Mouse (Mus musculus): ENCODE measurements around the gene Tmprss7.

The Tmprss7 gene

GRCm38 (mm10) chr16:45686833-45687232, 6.6 kb downstream of the Tmprss7 start:
- DNase-seq (ENCODE audit: low read depth, low spot score): no peak

DNA sequence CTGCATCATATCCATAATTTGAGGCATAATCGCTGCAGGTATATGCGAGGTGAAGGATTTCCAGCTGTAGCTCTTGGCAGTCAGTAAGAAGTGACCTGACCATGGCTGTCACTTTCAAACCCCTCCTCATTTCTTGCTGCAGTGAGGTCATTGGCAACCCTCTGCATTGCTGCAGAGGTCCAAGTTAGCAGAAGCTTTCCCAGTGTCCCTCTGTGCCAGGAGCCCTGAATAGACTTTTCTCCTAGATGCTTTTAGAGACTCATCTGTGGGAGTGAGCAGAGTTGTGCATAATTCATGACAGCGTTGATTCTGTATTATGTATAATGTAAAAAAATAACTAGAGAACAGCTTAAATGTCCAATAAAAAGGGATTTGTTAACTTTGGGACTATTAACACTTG, 8.2 kb downstream of the Tmprss7 start:
- no peak for DNase-seq (ENCODE audit: low read depth, low spot score)

DNA sequence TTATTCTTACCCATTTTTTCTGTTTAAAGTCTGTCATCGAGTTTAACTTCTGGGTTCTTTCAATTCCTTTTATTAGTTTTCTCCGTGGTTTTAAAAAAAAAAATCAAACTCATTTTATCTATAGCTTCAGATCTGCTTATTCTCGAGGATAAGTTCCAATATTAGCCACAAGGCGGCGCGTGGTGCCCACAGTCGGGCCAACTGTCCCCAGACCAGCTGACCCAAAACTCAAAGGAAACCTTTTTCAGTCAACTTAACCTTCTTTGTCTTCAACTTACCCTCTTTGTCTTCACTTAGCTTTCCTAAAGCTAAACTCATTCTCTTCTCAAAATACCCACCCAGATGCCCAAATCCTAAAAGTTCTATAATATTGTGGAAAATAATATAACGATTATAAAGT, 8.6 kb downstream of the Tmprss7 start:
- peak; percentile 24 for DNase-seq (ENCODE audit: low read depth, low spot score)

DNA sequence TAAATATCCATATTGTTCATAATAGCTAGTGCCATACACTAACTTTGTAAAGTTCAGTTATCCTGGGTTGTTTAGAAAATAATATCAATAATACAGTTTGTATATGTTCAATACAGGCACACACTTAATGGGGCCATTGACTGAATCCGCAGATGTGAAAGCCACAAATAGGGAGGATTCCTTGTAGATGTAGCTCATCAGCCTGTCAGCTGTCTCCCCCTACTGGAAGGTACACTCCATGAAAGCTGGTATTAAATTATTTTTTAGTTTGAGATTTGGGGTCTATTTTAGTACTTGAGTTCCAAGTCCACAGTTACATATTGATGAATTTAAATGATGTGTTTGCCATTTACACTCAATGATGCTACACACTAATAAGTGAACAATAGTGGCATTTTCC, 17.0 kb downstream of the Tmprss7 start:
- peak; percentile 10 for DNase-seq (ENCODE audit: low read depth, low spot score)

DNA sequence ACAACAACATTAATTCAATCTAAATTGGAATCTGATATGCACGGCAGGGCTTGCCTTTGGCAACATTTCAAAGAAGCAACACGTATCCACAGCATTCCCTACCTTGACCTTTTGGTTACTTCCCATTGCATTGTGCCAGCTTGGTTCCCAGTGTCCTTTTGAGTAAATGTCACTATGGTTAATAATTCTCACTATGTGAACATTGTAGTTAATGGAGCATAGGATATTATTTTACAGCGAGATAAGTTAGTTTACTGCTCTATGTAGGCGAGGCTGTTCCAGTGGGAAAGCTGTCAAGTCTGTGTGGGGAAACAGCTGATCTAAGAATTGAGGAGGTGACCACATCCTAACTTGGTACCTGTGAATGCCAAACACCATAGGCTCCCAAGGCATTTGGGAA, 23.5 kb downstream of the Tmprss7 start:
- no peak for DNase-seq (ENCODE audit: low read depth, low spot score)

DNA sequence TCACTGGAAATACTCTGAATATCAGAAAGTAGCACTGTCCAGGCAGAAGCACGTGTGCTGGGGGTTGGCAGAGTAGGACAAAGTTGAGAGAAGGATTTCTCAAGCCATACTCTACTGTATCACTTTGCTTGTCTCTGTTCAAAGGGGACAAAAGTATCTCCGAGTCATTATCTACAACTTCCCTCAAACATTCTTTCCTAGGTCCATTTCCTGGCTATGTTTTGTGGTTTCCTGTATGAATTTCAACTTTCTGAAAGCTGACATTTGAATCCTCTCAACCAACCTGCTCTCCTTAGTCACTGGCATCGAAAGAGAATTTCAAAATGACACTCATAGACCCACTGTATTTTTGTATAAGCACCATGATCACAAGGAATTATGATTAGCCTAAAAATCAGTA, 25.3 kb downstream of the Tmprss7 start:
- no peak for DNase-seq (ENCODE audit: low read depth, low spot score)

DNA sequence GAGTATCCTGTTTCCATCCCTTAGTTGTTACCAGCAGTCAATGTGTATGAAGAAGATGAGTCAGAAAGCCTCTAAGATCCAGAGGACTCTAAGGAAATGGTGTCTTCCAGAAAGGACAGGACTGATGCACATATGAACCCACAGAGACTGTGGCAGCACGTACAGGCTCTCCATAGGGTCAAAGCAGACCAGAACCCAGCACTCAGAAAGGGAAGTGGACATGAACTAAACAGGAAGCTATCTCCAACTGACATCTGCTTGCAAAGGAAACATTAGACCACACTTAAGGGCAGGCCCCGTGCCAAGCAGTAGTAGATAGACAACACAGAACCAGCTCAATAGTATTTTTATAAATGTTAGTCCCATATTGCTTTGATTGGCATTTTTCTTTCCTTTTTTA, 27.3 kb downstream of the Tmprss7 start:
- DNase-seq (ENCODE audit: low read depth, low spot score): peak; percentile 10

DNA sequence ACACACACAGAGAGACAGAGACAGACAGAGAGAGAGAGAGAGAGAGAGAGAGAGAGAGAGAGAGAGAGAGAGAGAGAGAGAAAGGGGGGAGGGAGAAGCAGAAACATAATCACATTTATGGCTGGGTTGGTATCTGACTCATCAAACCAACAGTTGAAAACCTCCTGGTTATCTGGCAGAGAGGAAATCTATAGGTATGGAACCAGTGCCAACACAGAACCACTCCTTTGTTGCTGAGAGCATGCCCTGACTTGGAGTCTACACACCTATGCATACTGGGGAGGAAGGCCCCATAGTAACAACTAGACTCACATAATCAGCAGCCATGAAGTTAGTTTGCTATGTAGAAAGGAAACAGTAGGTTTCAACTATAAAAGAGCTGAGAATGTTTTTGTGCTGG, 31.1 kb downstream of the Tmprss7 start:
- no peak for DNase-seq (ENCODE audit: low read depth, low spot score)

DNA sequence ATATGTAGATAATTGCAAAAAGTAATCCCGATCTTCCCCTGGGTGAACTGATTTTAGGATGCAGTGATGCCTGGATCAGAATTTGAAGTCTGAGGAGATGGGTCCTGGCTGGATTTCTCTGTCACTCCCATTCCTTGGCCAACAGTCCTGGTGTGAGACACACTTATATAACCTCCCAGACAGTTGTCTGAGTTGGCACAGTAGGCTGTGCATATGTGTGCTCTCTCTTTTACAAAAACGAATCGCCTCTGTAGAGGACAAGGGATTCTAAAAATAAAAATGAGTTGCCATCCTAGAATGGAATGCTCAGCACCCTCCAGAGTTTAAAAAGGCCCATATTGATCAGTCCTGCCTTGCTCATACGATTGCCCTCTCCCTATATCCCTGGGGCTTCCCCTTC, 33.9 kb downstream of the Tmprss7 start:
- DNase-seq (ENCODE audit: low read depth, low spot score): no peak

DNA sequence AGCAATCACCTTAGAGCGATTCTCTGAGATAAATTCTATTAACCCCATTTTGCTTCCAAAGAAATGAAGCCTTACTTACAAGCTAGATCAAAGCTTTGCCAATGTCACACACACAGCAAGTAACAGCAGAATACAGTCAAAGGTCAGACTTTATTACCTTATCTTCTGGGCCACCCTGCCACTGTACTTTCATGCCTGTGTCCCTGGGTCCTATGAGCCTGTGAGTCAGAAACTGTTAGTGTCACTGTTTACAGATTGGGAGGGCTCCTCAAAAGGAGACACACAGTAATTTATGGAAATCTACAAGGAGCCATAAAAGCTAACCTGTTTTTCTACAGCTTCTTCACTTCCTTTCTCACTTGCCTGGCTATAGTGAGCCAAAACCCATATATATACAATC, 35.2 kb downstream of the Tmprss7 start:
- DNase-seq (ENCODE audit: low read depth, low spot score): no peak

GRCm38 (mm10) chr16:45657574-45658159, 35.8 kb downstream of the Tmprss7 start:
- no peak for DNase-seq (ENCODE audit: low read depth, low spot score)

DNA sequence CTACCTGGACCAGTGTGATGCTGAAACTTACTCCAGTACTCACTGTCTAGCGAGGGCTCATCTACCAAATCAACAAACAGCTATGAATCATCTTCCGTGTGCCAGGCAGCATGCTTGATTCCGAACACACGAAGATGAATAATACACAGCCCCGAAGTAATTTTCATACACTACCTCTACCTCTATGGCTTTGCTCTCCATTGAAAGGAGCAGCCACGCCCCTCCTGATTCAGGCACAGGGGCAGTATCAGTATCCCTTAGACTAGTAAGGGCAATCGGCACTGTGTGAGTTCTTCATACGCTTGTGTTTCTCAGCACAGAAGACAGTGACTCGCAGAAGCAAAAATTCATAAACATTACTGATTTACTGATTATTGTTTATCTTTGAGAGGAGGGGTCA, 39.0 kb downstream of the Tmprss7 start:
- DNase-seq (ENCODE audit: low read depth, low spot score): no peak

- DNase-seq (ENCODE audit: low read depth, low spot score): peak; percentile 16
These were observed 39.5 kb downstream of the Tmprss7 start, which contains the start of gene BC016579 for GRCm38 (mm10) chr16:45653934-45654332. Gene BC016579, minus strand, starts transcription at chr16:45654068.

- DNase-seq (ENCODE audit: low read depth, low spot score): peak; percentile 33
These were observed 40.2 kb downstream of the Tmprss7 start for GRCm38 (mm10) chr16:45653009-45653933.

DNA sequence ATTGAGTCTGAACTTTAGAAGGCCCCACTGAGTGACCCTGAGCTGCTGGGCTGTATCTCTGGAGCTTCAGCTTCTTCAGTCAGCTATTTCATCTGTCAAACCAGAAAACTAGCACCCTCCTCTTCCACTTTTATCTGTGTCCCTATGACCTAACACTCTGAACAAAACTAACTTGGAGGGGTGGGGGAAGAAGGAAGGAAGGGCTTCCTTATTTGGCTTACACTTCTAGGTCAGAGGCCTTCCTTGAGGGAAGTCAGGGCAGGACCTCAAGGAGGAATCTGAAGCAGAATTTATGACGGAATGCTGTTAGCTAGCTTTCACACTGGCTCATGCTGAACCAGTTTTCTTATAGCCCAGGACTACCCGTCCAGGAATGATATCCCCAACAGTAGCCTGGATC, 42.0 kb downstream of the Tmprss7 start:
- no peak for DNase-seq (ENCODE audit: low read depth, low spot score)

DNA sequence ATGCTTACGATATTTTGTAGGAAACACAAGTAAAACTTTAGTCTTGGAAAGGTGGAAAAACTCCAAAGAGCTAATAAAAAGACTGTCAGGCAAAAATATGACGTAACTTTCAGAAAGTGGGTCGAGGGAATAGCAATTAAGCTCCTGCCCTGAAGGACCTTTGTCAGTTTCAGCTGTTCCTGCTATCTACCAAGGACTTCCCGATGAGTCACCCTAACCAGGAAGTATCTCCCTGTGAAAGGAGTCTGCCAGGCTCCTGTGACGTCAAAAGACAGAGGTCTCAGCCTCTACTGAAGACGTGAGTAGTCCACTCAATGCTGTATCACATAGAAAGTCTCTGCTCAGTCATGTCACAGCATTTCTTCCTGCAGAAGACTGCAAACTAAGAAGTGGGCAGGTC, 49.1 kb downstream of the Tmprss7 start:
- DNase-seq (ENCODE audit: low read depth, low spot score): no peak

GRCm38 (mm10) chr16:45643944-45644343, 49.5 kb downstream of the Tmprss7 start:
- no peak for DNase-seq (ENCODE audit: low read depth, low spot score)

- no peak for DNase-seq (ENCODE audit: low read depth, low spot score)
These were observed 52.2 kb downstream of the Tmprss7 start for GRCm38 (mm10) chr16:45641301-45641700.

- DNase-seq (ENCODE audit: low read depth, low spot score): no peak
These were observed 53.2 kb downstream of the Tmprss7 start for GRCm38 (mm10) chr16:45640070-45640762.

GRCm38 (mm10) chr16:45635826-45636225, 57.6 kb downstream of the Tmprss7 start:
- no peak for DNase-seq (ENCODE audit: low read depth, low spot score)

GRCm38 (mm10) chr16:45632420-45632819, 61.0 kb downstream of the Tmprss7 start:
- DNase-seq (ENCODE audit: low read depth, low spot score): no peak

DNA sequence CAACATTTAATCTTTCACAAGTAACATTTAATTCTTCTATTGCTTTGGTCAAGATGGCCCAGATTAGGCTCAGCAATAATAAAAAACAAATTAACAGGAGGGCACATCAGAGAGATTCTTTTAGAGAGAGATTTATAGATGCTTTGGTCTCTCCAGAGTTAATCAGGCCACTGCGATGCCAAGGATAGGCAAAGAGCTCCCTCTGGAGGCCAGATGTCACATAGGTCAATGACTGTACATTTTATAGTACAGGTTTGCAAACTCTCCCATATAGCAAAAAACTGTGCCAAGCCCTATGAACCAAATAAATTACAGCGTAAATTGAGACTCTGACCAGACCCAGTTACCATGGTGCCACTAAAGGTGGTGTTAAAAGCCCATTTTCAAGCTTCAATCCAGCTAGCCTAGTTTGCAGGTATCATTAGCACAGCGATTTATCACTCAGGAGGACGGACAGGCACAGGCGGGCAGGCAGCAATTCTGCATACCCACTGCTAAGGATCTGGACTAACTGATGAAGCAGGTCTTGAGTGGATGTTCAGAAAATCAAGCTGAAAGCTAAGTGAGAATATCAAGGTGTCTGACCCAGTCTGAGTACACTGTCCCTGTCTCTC, 63.0 kb downstream of the Tmprss7 start:
- peak; percentile 60 for DNase-seq (ENCODE audit: low read depth, low spot score)

Measured in CD4-positive helper T cell, adult 2 months (primary cell).